Mouse (Mus musculus) c-Kit-positive CD71-positive TER-119-negative erythroid progenitor cells, embryonic 14.5 days (primary cell): ENCODE data around the gene Tenm4.

Source experiments
- DNase-seq: peaks from one replicate; pipeline ENCODE4 v3.0.0-alpha.2; 2013; ENCODE audit warnings: low read depth

Tenm4 gene

GRCm38 (mm10) chr7:96203812-96204560 is 32.9 kb downstream of the Tenm4 start:
- DNase-seq: no peak

- DNase-seq: no peak
Observed at GRCm38 (mm10) chr7:96204809-96205350, 33.8 kb downstream of the Tenm4 start.

- no peak for DNase-seq
Observed at GRCm38 (mm10) chr7:96207071-96207470, 36.0 kb downstream of the Tenm4 start.

DNA sequence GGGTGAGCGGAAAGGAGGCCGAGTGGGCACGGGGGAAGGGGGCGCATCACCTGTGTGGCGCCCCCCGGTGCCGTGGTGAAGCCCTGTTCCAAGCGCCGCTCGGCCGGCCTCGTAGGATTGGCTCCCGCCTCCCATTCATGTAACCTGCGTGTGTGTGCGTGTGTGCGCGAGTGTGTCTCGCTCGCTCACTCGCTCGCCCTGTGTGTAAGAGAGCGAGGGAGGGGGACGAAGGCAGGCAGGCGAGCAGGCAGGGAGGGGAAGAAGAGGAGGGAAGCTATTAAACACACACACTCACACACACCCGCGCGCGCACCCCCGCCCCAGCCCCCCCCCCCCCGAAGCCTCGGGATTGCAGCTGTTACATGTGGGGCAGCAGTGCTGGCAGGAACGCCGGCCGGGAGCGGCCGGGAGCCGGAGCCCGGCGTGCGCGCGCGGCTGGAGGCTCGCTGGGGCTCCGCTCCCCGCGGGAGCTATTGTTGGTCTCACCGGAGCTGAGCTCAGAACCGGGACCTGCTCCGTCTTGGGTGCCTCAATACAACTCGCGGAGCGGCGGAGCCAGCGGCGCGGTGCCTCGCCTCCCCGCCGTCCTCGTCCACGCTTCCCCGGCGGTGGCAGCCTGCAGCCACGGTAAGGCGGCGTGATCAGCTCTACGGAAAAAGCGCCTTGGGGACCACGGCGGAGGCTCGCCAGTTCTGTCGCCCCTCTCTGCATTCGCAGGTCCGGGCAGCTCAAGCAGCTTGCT is 38.9 kb downstream of the Tenm4 start:
- no peak for DNase-seq

DNA sequence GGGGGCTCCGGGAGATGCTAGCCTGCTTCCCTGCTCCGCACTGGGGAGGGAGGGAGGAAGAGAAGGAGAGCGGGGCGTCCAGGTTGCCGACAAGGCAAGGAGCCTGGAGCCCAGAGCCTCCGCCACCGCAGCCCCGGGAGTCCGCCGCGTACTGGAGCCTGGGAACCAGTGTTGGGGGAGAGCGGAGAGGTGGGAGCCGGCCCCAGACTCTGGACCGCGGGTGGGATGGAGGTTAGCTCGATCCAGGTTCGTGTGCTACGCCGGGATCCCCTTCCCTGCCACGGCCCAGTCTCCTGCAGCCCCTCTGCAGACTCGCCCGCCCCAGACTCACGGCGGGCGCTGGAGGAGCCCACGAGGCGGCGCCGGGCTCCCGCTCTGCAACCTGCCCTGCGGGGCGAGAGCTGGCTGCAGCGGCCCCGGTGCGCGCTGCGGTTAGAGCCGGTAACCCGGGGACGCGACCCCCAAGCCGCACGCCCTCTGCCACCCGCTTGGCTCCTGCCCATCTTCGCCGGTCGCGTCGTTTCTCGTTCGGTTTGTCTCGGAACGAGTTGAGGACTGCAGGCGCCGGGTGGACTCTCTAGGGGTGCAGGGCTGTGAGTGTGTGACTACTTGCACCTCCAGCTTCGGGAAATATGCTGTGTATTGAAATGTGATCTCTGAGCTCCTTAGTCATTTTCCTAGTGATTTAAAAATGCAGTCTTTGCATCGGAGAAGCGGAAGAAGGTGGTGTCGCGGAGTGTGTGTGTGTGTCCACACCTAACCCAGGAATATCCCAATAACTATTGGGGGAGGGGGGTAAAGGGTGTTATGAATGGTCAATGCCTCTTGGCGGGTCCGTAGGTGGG is 39.7 kb downstream of the Tenm4 start:
- DNase-seq: no peak

- no peak for DNase-seq
Observed at GRCm38 (mm10) chr7:96211618-96212021, 40.6 kb downstream of the Tenm4 start.

DNA sequence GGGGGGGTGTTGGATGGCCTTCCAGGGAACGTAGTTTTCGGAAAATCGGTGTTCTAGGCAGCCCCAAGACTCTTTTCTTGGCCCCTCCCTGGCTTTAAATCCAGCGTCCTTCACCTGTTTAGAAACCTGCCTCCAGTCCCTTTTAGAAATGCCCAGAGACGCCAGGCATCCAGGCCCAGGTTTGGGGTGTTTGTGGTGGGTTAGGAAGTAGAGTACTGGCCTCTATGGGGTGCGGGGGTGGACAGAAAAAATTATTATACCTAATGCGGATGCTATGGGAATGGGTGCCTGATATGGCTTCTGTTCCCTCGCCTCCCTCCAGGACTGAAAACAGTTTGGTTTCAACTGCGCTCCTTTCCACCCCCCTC is 41.2 kb downstream of the Tenm4 start:
- DNase-seq: no peak

DNA sequence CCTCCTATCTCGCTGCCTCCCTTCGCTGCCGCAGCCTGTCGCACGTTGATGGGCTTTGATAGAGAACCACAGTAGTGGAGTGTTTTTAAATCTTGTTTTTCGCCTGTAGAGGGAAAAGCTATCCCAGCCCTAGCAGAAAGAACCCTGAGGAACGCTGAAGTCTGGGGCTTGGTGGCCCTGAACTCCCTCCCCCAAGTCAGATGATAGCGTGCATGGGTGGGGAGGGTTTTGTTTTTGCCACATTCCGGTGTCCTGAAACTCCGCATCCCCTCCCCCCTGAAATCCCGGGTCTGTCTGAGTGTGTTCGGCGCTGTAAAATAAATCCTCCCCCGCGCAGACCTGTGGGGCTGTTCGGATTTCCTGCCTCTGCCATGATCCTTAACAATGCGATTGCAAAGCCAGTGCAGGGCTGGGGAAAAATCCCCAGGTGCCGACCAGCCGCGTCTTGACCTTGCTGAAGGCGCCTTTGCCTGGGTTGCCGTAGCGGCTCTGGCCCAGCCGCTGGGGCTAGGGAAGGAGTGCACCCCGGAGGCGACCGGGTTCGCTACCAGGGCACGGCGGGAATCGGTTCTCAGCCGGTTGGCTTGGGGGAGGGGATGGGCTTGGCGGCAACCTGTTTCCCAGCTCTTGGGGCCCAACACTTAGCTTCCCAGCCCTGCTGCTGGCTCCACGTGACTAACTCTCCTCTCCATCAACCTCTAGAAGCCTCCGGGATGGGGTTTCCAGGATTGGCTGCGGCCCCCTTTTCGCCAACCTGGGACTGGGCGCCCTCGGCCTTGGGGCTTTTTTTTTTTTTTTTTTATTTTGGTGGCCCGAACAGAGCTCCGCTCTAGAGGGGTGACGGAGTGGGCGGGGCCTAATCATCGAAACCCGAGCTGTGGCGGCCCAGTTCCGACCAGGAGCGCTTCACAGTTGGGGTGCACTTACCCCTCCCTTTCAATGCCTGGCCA is 41.8 kb downstream of the Tenm4 start:
- no peak for DNase-seq

GRCm38 (mm10) chr7:96213741-96214140 is 42.7 kb downstream of the Tenm4 start:
- DNase-seq: no peak

GRCm38 (mm10) chr7:96214876-96215275 is 43.8 kb downstream of the Tenm4 start:
- DNase-seq: no peak

- no peak for DNase-seq
Observed at GRCm38 (mm10) chr7:96215894-96216509, 45.0 kb downstream of the Tenm4 start.

DNA sequence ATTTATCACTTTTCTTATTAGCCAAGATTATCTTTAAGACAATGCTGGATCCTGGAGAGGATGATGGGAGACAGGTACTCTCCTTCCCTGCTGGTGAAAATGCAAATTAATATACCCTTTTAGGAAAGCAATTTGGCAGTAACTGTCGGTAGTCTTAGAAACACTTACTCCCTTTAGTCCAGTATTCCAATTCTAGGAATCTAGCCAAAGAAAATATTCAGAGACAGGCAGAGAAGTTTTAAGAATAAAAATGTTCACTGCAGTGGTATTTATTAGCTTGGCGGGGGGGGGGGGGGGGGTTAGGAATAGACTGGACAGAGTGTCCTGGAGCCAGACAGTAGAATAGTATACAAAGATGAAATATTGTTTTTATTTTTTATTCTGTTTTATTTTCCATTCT is 48.3 kb downstream of the Tenm4 start:
- DNase-seq: no peak

DNA sequence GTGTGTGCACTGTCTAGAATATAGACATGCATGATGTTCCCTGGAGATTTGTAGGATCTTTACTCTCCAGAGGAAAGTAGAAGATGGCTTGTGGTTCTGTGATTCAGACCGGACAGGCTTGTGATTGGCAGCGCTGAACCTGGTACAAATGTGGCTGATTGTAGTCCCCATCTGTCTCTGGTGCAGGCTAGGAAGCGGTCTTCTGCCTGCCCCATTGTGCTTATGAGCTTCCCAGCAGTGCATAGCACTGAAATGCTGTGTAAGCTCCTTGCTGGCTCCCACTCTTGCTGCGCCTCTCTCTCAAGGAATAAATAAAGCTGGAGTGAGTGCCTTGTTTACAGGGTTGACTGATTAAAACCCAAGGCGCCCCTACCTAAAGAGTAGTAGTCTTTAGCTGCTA is 49.6 kb downstream of the Tenm4 start:
- DNase-seq: no peak

DNA sequence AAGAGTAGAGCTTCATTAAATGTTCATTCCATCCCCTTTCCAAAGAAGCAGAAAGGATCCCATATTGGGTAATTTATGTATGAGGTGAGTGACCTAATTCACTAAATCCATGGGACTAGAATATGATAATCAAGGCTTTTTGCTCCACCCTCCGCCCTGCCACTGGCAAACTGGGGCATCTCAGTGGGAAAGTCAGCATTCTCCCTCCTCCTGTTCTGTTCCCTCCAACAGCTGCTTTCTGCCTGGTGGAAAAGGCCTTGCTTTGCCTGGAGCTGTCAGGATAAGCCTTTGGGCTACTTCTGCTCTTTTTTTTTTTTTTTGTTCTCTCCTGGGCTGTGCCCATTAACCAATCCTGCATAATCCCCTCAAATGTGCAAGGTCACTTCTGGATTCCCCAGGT is 51.5 kb downstream of the Tenm4 start:
- DNase-seq: no peak

DNA sequence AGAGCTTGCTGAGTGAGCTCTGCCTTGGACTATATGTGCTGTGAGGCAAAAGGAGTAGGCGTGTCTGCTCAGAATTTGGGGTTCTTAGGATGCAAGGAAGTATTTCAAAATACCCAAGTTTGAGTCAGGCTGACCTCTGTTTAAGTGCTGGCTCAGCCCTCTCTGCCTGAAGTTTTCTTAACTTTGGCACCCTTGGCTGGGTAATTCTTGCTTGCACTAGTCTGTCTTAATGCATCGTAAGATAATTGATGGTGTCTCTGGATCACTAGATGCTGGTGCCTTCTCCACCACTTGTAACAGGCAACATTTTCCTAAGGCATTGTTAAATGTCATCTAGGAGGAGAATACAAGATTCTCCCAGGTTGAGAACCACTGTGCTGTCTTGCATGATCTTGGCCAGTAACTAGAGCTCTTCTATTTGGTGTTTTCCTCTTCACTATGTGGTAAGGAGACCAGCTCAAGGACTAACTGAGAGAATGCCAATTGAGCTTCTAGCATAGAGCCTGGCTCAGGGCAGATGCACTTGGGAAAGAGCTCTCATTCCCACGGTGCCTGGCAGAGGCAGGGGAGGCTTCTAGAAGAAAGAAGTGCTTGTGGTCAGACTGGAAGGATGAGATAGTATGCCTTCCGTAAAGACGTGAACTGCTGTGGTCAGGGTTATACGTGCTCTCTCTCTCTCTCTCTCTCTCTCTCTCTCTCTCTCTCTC is 57.7 kb downstream of the Tenm4 start:
- no peak for DNase-seq

GRCm38 (mm10) chr7:96230006-96230719 is 59.1 kb downstream of the Tenm4 start:
- DNase-seq: no peak

DNA sequence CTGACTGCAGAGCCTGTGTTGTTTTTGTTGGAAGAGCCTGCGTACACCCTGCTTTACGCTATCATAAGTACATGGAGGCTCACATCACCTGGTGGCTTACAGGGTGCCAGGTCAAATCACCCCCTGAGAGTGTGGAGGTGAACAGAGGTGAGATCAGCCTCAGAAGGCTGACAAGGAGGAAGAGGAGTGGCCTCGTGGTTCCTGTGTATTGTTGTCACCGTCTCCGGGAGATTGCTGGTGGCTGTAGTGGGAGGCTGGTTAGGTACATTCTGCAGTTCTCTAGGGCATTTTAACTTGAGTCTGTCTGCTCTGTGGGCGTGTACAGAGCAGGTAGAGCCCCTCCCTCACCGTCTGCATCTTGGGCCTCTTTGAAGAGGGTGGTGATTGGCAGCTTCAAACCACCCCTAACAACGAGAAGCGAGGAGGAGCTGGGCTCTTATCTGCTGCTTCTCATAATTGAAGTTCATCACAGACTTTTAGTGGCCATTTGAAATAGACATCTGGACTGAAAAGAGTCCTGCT is 59.7 kb downstream of the Tenm4 start:
- DNase-seq: no peak

GRCm38 (mm10) chr7:96235847-96236246 is 64.8 kb downstream of the Tenm4 start:
- DNase-seq: no peak

DNA sequence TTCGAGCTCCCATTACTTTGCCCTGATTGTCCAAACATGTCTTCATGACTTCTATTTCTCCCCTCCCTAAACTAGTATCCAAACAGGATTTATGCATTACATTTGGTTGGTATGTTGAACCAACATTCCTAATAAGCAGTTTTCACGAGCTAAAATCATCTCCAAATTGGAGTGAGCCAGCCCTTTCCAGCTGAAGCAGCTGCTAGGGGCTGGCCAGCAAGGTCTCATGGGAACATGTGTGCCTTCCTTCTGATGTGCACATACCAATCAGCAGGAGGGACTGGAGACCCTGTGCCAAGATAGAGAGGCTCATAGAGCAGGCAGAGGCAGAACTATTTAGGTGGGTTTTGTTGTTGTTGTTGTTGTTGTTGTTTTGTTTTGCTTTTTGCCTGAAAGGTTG is 69.6 kb downstream of the Tenm4 start:
- DNase-seq: no peak
